Mouse (Mus musculus): ENCODE measurements at regions not wholly inside any gene's neighbourhood (a gene's known extent, or its start where the extent isn't known, plus 50 kb on each side); places are given as distances from the start of the nearest gene placed in this dataset.

GRCm38 (mm10) chr6:31095943-31096714, 137.3 kb upstream of the Klf14 start:
- no peak for TF ChIP-seq GATA1 (IDR thresholded peaks at IDR 0.05; ENCODE audit: borderline replicate concordance, low read length)
- TF ChIP-seq FLI1 (IDR thresholded peaks at IDR 0.05; ENCODE audit: low read length): no peak

Measured in megakaryocyte, embryonic 14.5 days (primary cell).